Mouse (Mus musculus) left cerebral cortex, adult 2 months (tissue): ENCODE measurements around the gene 0610012G03Rik. TPM values are rescaled to one million over a fixed set of nuclear protein-coding genes. Genes with fewer than 3 reads are reported as not detected.

Source experiments
- DNase-seq, 2 experiments: peaks; one replicate each; pipeline ENCODE4 v3.0.0; 2021 to 2022; ENCODE audit warnings: low spot score in 2 of 2, mixed read lengths in 1 of 2; ENCODE audit errors: extremely low spot score in 1 of 2
- H3K27ac ChIP-seq: fragments of 200-600 bp; 2 replicates; pipeline ENCODE4 v1.8.1; 2022
- H3K4me3 ChIP-seq: fragments of 200-600 bp; 2 replicates; pipeline ENCODE4 v1.8.1; 2022
- CTCF ChIP-seq: fragments of 200-600 bp; IDR thresholded peaks from 2 replicates; pipeline ENCODE4 v1.8.1; 2022; ENCODE audit warnings: antibody characterized with exemption, mild to moderate bottlenecking, moderate library complexity
- intact Hi-C: fragments of 180-260 bp; cut with DNase I; formaldehyde crosslinking; loops from one replicate; pipeline ENCODE4 v1.15.1; 2025
- total RNA-seq, 2 experiments: library from RNA; stranded (reverse); gene quantifications; 2 replicates each; pipeline ENCODE4 v1.2.3; 2021

0610012G03Rik gene
- total RNA-seq, 2 experiments from 2014 or later, result 40.4 to 45.1 TPM

GRCm38 (mm10) chr16:31931330-31931729 is 17.0 kb downstream of the 0610012G03Rik start:
- H3K4me3 ChIP-seq, result no peak overlapping the region
- peak; percentile 45 to 51 for DNase-seq
- intact Hi-C loops, result no loop called here
- TF ChIP-seq CTCF, result no peak
- peak overlapping the region; percentile 67; the same call in 1 of the 2 replicates for H3K27ac ChIP-seq

GRCm38 (mm10) chr16:31927412-31927811 is 20.9 kb downstream of the 0610012G03Rik start:
- no peak for DNase-seq
- Histone ChIP-seq H3K27ac (no peak overlapping the region), H3K4me3 (no peak overlapping the region)
- intact Hi-C loops, result no loop called here
- TF ChIP-seq CTCF, result no peak

GRCm38 (mm10) chr16:31926547-31927182 is 21.6 kb downstream of the 0610012G03Rik start:
- no peak for TF ChIP-seq CTCF
- Histone ChIP-seq H3K4me3 (no peak overlapping the region), H3K27ac (no peak overlapping the region)
- DNase-seq, result no peak
- intact Hi-C loops, result no loop called here

GRCm38 (mm10) chr16:31926091-31926490 is 22.2 kb downstream of the 0610012G03Rik start:
- Histone ChIP-seq H3K4me3 (no peak overlapping the region), H3K27ac (no peak overlapping the region)
- intact Hi-C loops, result no loop called here
- DNase-seq, result no peak
- no peak for TF ChIP-seq CTCF

- no peak for TF ChIP-seq CTCF
- intact Hi-C loops, result no loop called here
- no peak overlapping the region for H3K27ac ChIP-seq
- no peak overlapping the region for H3K4me3 ChIP-seq
- no peak for DNase-seq
Observed at GRCm38 (mm10) chr16:31924368-31924767, 23.9 kb downstream of the 0610012G03Rik start.

- intact Hi-C loops, result loop anchor here (1.0 to 5.0 kb wide), 3 partner anchors 39 to 456 kb away; partner anchors contain the start of gene Meltf
- H3K27ac ChIP-seq, result peak overlapping the region; percentile 62
- H3K4me3 ChIP-seq, result no peak overlapping the region
- peak; percentile 84 to 87 for DNase-seq
- TF ChIP-seq CTCF, result peak; percentile 95
Observed at GRCm38 (mm10) chr16:31918248-31918724, 30.0 kb downstream of the 0610012G03Rik start.

- no peak for DNase-seq
- Histone ChIP-seq H3K27ac (peak overlapping the region; percentile 62), H3K4me3 (no peak overlapping the region)
- no peak for TF ChIP-seq CTCF
- intact Hi-C loops, result loop anchor here (1.0 to 5.0 kb wide), 3 partner anchors 39 to 455 kb away; partner anchors contain the start of gene Meltf
Observed at GRCm38 (mm10) chr16:31917776-31918175, 30.5 kb downstream of the 0610012G03Rik start.

GRCm38 (mm10) chr16:31910281-31910847 is 37.9 kb downstream of the 0610012G03Rik start:
- Histone ChIP-seq H3K27ac (peak overlapping the region; percentile 64; the same call in 1 of the 2 replicates), H3K4me3 (no peak overlapping the region)
- no peak for DNase-seq
- TF ChIP-seq CTCF, result no peak
- intact Hi-C loops, result no loop called here

GRCm38 (mm10) chr16:31908959-31909358 is 39.3 kb downstream of the 0610012G03Rik start:
- H3K4me3 ChIP-seq, result no peak overlapping the region
- DNase-seq, result peak in 1 of 2 experiments; percentile 50
- no peak for TF ChIP-seq CTCF
- peak overlapping the region; percentile 91 for H3K27ac ChIP-seq
- intact Hi-C loops, result loop anchor here (1.0 kb wide), 1 partner anchor 11 kb away; no protein-coding TSS in a partner anchor

GRCm38 (mm10) chr16:31906896-31907295 is 41.4 kb downstream of the 0610012G03Rik start:
- H3K27ac ChIP-seq, result peak overlapping the region; percentile 94
- no peak for TF ChIP-seq CTCF
- peak in 1 of 2 experiments; percentile 31 for DNase-seq
- no peak overlapping the region for H3K4me3 ChIP-seq
- intact Hi-C loops, result no loop called here

GRCm38 (mm10) chr16:31905891-31906825 is 42.1 kb downstream of the 0610012G03Rik start:
- H3K27ac ChIP-seq, result peak overlapping the region; percentile 94
- no peak overlapping the region for H3K4me3 ChIP-seq
- DNase-seq, result no peak
- intact Hi-C loops, result no loop called here
- no peak; the same call in 1 of the 2 replicates for TF ChIP-seq CTCF
